In the genomic region with DNA sequence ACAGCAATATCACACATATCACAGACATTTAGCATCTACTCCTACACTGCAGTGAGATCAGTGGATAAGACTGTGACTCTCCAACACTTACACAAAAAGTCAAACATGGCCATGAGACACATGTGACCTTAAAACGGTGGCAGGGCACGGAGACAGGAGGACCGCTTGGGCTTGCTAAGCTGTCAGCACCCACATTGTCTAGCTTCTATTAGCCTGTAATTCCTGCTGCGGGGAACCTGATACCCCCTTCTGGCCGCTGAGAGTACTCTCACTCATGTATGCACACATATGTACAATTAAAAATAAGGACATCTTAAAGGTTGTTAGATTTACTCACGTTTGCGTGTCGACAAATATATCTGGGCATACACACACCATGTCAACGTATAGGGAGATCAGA, we compare ENCODE assay signal across 16 mouse cellular contexts.
DNase-seq lines count a peak whose midpoint lies in the region; ATAC-seq and TF ChIP-seq lines count a peak whose summit lies in the region.
"Had no signal": no experiment of that assay in that cellular context is flagged by ENCODE, and none has a peak within 500 bp of the region (broad histone marks: within the 10 kb centered on the region; RNA-seq: fewer than 3 reads in every experiment).

No protein-coding gene starts in this region.

- 0 out of 2 replicates have a peak overlapping the region, but pooled peaks have one; percentile 40 for H3K27ac ChIP-seq in embryonic facial prominence, embryonic 13.5 days
- no peak overlapping the region; the same call in 1 of the 2 replicates for H3K27ac ChIP-seq in embryonic facial prominence, embryonic 10.5 days (replicated peaks)
- no peak overlapping the region for H3K27ac ChIP-seq in liver, embryonic 11.5 days (ENCODE audit: low read depth, low read length)
- no peak overlapping the region for H3K27ac ChIP-seq in liver, embryonic 12.5 days
- no peak overlapping the region for H3K27ac ChIP-seq in CH12.LX (ENCODE audit: insufficient read depth, low read depth)
- H3K27ac ChIP-seq: embryonic facial prominence, embryonic 15.5 days; forebrain, embryonic 15.5 days; liver, embryonic 13.5 days; neural tube, embryonic 13.5 days had no signal

- DNase-seq in embryonic facial prominence, embryonic 10.5 days (ENCODE audit: low spot score), result no peak
- no peak for DNase-seq in liver, embryonic 11.5 days (ENCODE audit: low spot score)
- peak; percentile 51 for DNase-seq in CH12.LX (ENCODE audit: extremely low read depth)
- DNase-seq in adrenal gland, postnatal 4 days (ENCODE audit: low spot score in 2 of 2), result no peak
- DNase-seq in layer of hippocampus, postnatal 10 days (ENCODE audit: low spot score in 2 of 2), result no peak
- DNase-seq: cerebellum, adult 9-11 months; gastrocnemius, postnatal 25 days; liver, embryonic 13.5 days; midbrain, embryonic 14.5 days had no signal

- 0 out of 2 replicates have a peak, but pooled peaks cover 3% of the 10 kb centered on the region for H3K36me3 ChIP-seq in embryonic facial prominence, embryonic 13.5 days
- peaks cover 3% of the 10 kb centered on the region; the same call in 1 of the 2 replicates for H3K36me3 ChIP-seq in embryonic facial prominence, embryonic 10.5 days (replicated peaks)
- no peaks in the 10 kb centered on the region for H3K36me3 ChIP-seq in liver, embryonic 11.5 days (ENCODE audit: control insufficient read depth, insufficient read depth, low read length)
- H3K36me3 ChIP-seq in liver, embryonic 12.5 days, result 0 out of 2 replicates have a peak, but pooled peaks cover 6% of the 10 kb centered on the region
- peaks cover 21 to 73% of the 10 kb centered on the region in 2 experiments for H3K36me3 ChIP-seq in CH12.LX (replicated peaks in 1 of 2; ENCODE audit: control insufficient read depth in 1 of 2, insufficient read depth in 1 of 2, low read length in 1 of 2)
- H3K36me3 ChIP-seq: embryonic facial prominence, embryonic 15.5 days had no signal

- peaks cover 31% of the 10 kb centered on the region for H3K4me1 ChIP-seq in embryonic facial prominence, embryonic 13.5 days
- H3K4me1 ChIP-seq in embryonic facial prominence, embryonic 10.5 days, result peaks cover 24% of the 10 kb centered on the region
- H3K4me1 ChIP-seq in liver, embryonic 11.5 days (replicated peaks; ENCODE audit: control insufficient read depth, insufficient read depth, low read length), result peaks cover 9% of the 10 kb centered on the region; the same call in 1 of the 2 replicates
- peaks cover 19% of the 10 kb centered on the region for H3K4me1 ChIP-seq in liver, embryonic 12.5 days
- peaks cover 29 to 74% of the 10 kb centered on the region in 2 experiments for H3K4me1 ChIP-seq in CH12.LX (ENCODE audit: control insufficient read depth in 1 of 2, insufficient read depth in 2 of 2)

- ATAC-seq in embryonic facial prominence, embryonic 13.5 days (ENCODE audit: insufficient number of reproducible peaks, insufficient read depth, low FRiP score, low TSS enrichment, low read depth), result no peak
- ATAC-seq in liver, embryonic 11.5 days (replicated peaks; ENCODE audit: low FRiP score), result no peak
- no peak for ATAC-seq in liver, embryonic 12.5 days
- peak; percentile 26 for ATAC-seq in inflammation-experienced regulatory T-cells, adult 6 months
- ATAC-seq: forebrain, embryonic 15.5 days; intestine, embryonic 16.5 days had no signal

- dilution Hi-C loops in CH12.LX (cut with MboI; ENCODE audit: extremely low pct_ligation_motif_present, extremely low pct_unique_long_range_greater_than_20kb, low sequenced_read_pairs), result no loop called here

- no peaks in the 10 kb centered on the region; the same call in none of the 2 replicates for H3K79me2 ChIP-seq in CH12.LX (replicated peaks; ENCODE audit: control insufficient read depth, extremely low read depth, insufficient read depth, poor library complexity, severe bottlenecking)

- in situ Hi-C loops in CH12.LX (cut with MboI; ENCODE audit: low pct_ligation_motif_present, low pct_unique_long_range_greater_than_20kb, low sequenced_read_pairs), result loop anchor here (25.0 kb wide), 1 partner anchor 268 kb away; the partner anchor contains the start of gene Atxn1

- H3K4me2 ChIP-seq in embryonic facial prominence, embryonic 13.5 days, result no peak overlapping the region
- peak overlapping the region; percentile 16; the same call in 1 of the 2 replicates for H3K4me2 ChIP-seq in liver, embryonic 11.5 days
- H3K4me2 ChIP-seq in liver, embryonic 12.5 days, result no peak overlapping the region
- H3K4me2 ChIP-seq in CH12.LX (ENCODE audit: insufficient read depth, low read depth, poor library complexity, severe bottlenecking), result no peak overlapping the region
- H3K4me2 ChIP-seq: embryonic facial prominence, embryonic 15.5 days; forebrain, embryonic 15.5 days; liver, embryonic 13.5 days; neural tube, embryonic 13.5 days had no signal

- no peaks in the 10 kb centered on the region for H3K27me3 ChIP-seq in embryonic facial prominence, embryonic 13.5 days
- no peaks in the 10 kb centered on the region for H3K27me3 ChIP-seq in embryonic facial prominence, embryonic 10.5 days (replicated peaks; ENCODE audit: low read depth, poor library complexity, severe bottlenecking)
- no peaks in the 10 kb centered on the region for H3K27me3 ChIP-seq in liver, embryonic 11.5 days (replicated peaks; ENCODE audit: control insufficient read depth, insufficient read depth, low read length)
- no peaks in the 10 kb centered on the region for H3K27me3 ChIP-seq in liver, embryonic 12.5 days (replicated peaks)
- no peaks in the 10 kb centered on the region for H3K27me3 ChIP-seq in CH12.LX (replicated peaks)
- H3K27me3 ChIP-seq: embryonic facial prominence, embryonic 15.5 days; forebrain, embryonic 15.5 days; liver, embryonic 13.5 days; neural tube, embryonic 13.5 days had no signal

- no peaks in the 10 kb centered on the region for H3K9me3 ChIP-seq in embryonic facial prominence, embryonic 13.5 days
- no peaks in the 10 kb centered on the region for H3K9me3 ChIP-seq in embryonic facial prominence, embryonic 10.5 days
- no peaks in the 10 kb centered on the region for H3K9me3 ChIP-seq in liver, embryonic 11.5 days (ENCODE audit: control insufficient read depth, low read length)
- peaks cover 4% of the 10 kb centered on the region; the same call in 1 of the 2 replicates for H3K9me3 ChIP-seq in liver, embryonic 12.5 days (replicated peaks)
- H3K9me3 ChIP-seq in CH12.LX (replicated peaks; ENCODE audit: low read length), result peaks cover 8% of the 10 kb centered on the region
- H3K9me3 ChIP-seq: embryonic facial prominence, embryonic 15.5 days had no signal

- H3K9ac ChIP-seq in embryonic facial prominence, embryonic 13.5 days, result no peak overlapping the region
- no peak overlapping the region for H3K9ac ChIP-seq in liver, embryonic 11.5 days (ENCODE audit: low read depth, low read length)
- H3K9ac ChIP-seq in liver, embryonic 12.5 days, result no peak overlapping the region
- H3K9ac ChIP-seq in CH12.LX (ENCODE audit: insufficient read depth, low read depth), result no peak overlapping the region
- H3K9ac ChIP-seq: embryonic facial prominence, embryonic 15.5 days; forebrain, embryonic 15.5 days; liver, embryonic 13.5 days; neural tube, embryonic 13.5 days had no signal

- no peak overlapping the region for H3K4me3 ChIP-seq in embryonic facial prominence, embryonic 13.5 days
- no peak overlapping the region for H3K4me3 ChIP-seq in embryonic facial prominence, embryonic 10.5 days
- H3K4me3 ChIP-seq in liver, embryonic 11.5 days (ENCODE audit: low read depth, low read length), result no peak overlapping the region
- H3K4me3 ChIP-seq in liver, embryonic 12.5 days, result no peak overlapping the region
- no peak overlapping the region for H3K4me3 ChIP-seq in CH12.LX (replicated peaks in 1 of 3; ENCODE audit: low read depth in 2 of 3, low read length in 2 of 3, poor library complexity in 1 of 3)
- H3K4me3 ChIP-seq: embryonic facial prominence, embryonic 15.5 days; forebrain, embryonic 15.5 days; liver, embryonic 13.5 days; neural tube, embryonic 13.5 days had no signal

- 77% methylated on average over 9 of the region's 9 CpGs for WGBS in embryonic facial prominence, embryonic 13.5 days
- 81% methylated on average over 9 of the region's 9 CpGs for WGBS in embryonic facial prominence, embryonic 10.5 days
- WGBS in liver, embryonic 11.5 days, result 84% methylated on average over 9 of the region's 9 CpGs
- 68% methylated on average over 9 of the region's 9 CpGs for WGBS in liver, embryonic 12.5 days (ENCODE audit: insufficient replicate concordance)

- TF ChIP-seq CTCF in CH12.LX (conservative IDR thresholded peaks at IDR 0.05 in 1 of 2, IDR thresholded peaks at IDR 0.05 in 1 of 2; ENCODE audit: low read depth in 2 of 2, low read length in 2 of 2), result peak in 1 of 2 experiments; percentile 44; a peak in 2 of 4 replicates

- no peak for TF ChIP-seq EP300 in CH12.LX (IDR thresholded peaks at IDR 0.05; ENCODE audit: low read length)

- TF ChIP-seq RAD21 in CH12.LX (IDR thresholded peaks at IDR 0.05; ENCODE audit: low read depth, low read length), result peak; percentile 27

- no peak for TF ChIP-seq POLR2A in CH12.LX (IDR thresholded peaks at IDR 0.05; ENCODE audit: low read depth, low read length)

TF ChIP-seq in CH12.LX, 34 proteins besides CTCF, POLR2A, EP300 and RAD21:
- TF ChIP-seq SMC3 (IDR thresholded peaks at IDR 0.05; ENCODE audit: low read depth, low read length), result peak; percentile 35
- no peak for TF ChIP-seq E2F4 (IDR thresholded peaks at IDR 0.05; ENCODE audit: insufficient replicate concordance, low read depth, low read length)
TF ChIP-seq in CH12.LX: peak in this region for 1.
